Mouse (Mus musculus): ENCODE measurements around the gene Aqp12.
A peak's percentile ranks its signal among the peaks of the same experiment; 100 is the strongest.
"Not testable (repeated sequence)": the region's sequence is repeated elsewhere in the genome, so short reads cannot be mapped to it uniquely, and the experiment has no call there.

The Aqp12 gene

DNA sequence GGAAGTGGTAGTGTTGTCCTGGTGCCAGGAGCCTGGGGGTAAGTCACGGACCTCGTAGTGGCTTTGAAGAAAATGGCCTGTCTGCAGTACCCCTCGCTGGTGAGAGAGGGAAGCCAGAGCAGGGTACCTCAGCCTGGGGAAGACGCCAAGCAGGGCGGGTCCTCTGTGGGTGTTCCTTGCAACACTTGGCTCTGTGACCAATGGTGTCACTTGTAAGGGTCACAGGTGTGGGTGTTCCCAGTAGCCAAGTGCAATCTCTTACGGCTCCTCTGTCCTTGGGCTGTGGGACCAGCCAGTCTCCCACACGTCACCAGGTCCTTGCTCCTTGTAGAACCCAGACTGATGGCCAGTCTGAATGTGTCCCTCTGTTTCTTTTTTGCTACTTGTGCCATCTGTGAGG is at the start of gene Aqp12:
Aqp12 (plus strand) TSS at position 274 of the 400 bp plus-strand sequence.
- no peak for DNase-seq

DNA sequence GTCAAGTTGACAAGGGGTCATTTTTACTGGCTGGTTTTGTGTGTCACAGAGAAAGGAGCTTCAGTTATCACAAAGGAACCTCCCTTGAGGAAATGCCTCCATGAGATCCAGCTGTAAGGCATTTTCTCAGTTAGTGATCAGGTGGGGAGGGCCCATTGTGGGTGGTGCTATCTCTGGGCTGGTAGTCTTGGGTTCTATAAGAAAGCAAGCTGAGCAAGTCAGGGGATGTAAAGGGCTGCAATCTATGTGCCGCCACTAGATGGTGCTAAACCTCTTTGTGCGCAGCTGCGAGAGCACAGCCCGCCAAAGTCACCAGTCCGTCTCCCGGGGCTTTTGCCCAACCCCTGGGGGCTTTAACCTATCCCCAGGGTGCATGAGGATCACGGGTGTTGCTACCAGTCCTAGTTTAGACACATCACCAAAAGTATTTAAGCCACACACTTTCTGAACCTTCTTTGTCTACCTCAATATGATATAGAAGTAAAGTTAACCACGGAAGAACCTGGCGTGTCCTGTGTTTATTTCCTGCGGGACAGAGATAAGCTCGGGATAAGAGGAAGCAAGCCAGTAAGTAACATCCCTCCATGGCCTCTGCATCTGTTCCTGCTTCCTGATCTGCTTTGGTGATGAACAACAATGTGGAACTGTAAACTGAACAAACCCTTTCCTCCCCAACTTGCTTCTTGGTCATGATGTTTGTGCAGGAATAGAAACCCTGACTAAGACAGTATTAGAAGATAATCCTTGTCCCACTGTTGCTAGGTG is 49.4 kb upstream of the Aqp12 start:
- peak; percentile 73 for DNase-seq

DNA sequence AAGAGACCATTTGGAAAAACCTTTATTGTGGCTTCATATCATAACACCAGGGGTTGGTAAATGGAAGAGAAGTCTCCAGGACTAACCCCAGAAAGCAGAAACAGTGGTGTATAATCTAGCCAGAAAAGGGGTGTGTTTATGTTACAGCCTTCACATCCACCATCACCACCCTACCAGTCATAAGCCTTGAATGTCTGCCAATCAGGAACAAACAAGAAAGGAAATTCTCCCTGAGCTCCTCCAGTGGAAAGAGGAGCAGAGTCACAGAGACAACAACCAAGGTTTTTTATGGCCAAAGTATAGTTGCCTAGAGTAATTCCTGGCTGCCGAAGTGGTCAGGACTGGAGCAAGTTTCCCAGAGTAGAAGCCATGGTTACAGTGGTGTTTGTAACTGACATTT is 47.1 kb upstream of the Aqp12 start:
- no peak for DNase-seq

DNA sequence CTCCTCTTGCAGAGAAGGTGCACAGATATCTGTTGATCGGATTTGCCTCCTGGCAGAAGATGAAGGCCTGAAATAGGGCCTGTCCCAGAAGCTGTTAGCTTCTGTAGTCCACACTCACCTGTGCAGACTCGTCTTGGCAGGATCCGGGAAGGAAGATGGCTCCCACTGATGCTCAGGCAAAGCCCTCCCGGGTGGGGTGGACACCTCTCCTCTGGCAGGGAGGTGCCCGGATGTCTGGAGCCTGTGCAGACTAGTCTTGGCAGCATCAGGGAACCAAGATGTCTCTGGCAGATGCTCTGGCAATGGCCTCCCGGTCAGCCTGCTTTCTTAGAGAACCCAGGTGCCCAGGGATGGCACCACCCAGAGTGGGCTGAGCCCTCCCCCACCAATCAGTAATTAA is 35.3 kb upstream of the Aqp12 start:
- not testable (repeated sequence) for DNase-seq

DNA sequence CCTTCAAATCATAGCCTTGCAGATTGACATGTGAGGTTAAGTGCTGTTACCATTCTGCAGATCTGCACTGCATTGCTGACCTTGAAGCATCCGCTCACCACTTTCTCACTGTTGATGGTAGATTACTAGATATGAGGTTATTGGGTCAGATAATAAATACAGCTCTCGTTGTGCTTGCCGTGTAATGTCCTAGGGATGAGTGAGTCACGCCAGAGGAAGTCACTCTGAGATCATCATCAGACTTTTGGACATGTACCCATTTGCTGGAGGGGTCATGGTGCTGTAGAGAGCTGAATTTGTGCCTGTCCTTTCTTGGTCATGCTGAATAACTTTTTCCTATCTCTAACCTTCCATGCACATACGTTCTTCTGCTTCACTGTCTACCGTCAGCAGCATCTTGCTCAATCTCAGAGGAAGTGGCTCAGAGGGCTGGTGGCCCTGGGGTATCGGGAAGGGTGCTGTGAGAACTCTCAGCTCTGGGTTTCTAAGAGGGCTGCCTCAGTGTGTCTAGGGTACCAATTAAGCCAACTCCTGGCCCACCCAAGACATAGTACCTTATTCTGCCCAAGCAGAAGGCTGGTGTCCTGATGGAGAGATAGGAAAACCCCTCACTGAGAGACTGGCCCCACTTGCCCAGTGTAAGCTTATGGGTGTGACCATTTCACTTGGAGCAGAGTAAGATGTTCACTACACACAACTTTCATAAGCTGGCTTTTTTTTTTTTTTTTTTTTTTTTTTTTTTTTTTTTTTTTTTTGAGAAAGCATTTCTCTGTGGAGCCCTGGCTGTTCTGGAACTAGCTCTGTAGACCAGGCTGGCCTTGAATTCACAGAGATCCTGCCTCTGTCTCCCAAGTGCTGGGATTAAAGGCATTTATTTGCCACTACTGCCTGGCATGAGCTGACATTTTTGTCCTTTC is 34.0 kb upstream of the Aqp12 start:
- DNase-seq: no peak

DNA sequence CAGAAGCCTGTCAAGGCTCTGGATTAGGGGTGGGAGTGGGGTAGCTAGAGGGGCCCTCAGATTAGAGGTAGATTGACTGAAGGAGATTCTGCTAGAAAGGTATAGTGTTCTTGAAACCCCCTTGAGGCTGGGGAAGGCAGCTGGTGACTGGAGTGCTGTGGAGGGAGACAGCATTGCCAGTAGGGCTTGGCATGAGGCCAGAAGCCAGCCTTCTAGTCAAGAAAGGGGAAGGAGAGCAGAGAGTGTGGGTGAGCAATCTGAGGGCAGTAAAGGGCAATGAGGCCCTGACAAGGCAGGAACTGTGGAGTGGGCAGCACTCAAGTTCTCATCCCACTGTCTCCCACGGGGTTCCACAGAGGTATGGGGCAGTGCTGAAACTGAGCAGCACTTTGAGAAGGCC is 33.3 kb upstream of the Aqp12 start:
- no peak for DNase-seq

DNA sequence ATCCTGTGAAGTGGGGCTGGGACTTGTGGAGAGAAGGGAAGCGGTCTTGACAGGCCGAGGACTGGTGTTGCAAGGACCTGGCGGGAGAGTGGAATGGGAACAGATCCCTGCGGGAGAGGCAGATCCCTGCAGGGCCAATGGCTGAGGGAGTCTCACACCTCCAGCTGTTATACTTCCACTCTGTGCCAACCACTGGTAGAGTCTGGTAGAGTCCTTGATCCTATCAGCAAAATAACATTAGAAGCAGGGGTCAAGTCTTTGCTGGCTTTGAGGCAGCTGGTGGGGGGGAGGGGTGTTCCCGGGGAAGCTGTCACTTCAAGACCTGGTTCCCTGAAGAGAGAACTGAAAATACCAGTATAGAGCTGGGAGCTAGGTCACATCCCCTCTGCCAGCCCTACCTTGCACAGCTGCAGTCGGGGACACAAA is 30.0 kb upstream of the Aqp12 start:
- DNase-seq: no peak

DNA sequence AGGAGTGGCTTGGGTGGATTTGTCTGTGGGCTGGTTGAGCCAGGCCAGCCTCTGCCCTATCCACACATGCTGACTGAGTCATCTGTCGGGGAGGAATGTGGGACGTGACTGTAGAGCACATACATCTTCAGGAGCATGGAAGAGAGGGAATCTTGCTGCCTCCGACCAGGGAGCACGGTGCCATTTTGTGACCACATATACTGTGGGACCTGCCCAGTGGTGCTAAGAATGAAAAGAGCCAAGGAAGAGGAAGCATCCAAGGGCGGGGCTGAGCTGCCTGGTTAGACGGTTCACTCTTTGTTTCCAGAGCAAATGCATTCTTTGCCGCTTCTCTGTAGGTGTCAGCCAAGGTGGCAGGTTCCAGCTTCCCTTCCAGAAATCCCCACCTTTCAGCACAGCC is 27.5 kb upstream of the Aqp12 start:
- no peak for DNase-seq

DNA sequence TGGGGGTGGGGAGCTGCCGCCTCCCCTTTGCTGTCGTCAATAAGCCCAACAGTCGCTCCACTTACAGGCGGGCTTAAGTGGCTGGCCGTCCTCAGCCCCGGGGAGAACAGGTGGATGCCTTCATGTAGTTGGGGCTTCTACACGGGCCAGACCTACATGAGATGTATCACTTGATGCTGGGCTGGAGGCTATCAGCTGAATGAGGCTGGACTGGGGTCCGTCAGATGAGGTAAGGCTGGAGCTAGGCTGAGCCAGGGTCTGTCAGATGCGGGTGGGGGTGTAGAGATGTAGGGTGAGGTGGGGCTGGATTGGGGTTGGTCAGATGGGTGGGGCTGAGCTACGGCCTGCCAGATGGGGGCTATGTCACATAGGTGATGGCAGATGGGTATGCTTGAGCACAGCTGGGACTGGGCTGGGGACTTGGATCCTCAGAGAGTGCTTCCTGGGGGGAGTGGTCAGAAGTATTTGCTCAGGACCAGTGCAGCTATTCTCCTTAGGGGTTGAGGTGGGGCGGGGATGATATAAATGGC is 27.0 kb upstream of the Aqp12 start:
- no peak for DNase-seq

DNA sequence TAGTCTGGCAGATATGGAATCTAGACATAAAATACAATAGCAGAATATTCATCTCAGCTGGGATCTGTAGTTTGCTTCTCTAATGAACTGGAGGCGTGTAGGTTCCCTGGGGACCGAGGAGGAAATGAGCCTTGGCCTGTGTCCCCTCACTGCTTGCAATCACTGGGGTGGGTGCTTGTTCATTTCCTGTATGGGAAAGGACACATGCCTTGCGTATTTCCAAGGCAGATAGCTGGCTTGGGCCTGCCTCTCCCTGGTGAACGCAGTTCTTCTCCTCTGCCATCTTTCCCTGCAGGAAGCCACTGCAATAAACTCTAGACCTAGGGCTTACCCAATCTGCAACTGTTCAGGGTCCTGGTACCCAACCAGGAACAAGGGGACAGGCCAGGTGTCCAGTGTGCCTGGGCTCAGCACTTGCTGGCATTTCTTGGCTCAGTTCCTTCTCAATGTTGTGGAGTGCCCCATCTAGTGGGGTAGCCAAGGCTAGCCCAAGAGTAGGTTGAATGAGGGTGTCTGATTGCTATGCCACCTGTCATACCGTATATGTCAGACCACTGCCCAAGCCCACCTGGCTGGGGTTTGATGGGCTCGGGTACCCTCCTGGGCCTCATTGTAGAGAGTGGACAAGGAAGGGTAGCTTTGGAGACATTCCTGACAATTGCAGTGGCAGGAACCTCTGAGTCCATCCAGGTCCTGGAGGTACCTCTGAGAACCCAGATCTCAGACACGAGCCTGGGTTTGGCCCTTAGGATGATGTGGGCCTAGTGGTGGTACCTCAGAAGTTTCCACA is 24.9 kb upstream of the Aqp12 start:
- DNase-seq: no peak

DNA sequence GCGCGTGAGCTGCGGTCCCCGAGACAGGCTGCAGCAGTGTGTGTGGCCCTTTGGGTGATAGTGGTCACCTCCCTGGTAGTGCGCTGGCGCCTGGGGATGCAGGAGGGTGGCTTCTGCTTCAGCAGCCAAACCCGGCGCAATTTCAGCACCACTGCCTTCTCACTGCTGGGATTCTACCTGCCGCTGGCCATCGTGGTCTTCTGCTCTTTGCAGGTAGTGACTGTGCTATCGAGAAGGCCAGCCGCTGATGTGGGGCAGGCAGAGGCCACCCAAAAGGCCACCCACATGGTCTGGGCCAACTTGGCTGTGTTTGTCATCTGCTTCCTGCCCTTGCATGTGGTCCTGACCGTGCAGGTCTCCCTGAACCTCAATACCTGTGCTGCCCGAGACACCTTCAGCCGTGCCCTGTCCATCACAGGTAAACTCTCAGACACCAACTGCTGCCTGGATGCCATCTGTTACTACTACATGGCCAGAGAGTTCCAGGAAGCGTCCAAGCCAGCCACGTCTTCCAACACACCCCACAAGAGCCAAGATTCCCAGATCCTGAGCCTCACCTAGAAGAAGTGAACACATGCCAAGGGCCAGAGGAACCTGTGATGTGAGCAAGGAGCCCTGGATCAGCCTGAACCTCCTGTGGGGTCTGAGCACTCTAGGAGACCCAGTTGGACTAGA is 23.1 kb upstream of the Aqp12 start:
- no peak for DNase-seq

DNA sequence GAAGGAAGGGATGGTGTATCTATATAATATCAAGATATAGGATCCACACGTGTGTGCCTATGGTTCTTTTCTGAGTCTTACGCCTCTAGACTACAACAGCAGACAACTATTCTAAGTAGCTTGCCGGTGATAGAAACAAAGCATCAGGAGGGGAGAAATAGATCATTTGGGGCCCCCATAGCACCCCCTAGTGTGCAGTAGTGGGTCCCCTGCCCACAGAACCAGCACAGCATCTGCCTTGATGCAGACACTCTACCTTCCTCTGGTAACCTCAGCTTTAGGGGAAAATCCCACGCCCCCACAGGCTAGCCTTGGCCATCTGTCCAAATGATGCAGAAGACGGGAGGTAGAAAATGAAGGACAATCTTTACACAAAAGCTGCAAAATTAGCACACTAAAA is 21.1 kb upstream of the Aqp12 start:
- DNase-seq: no peak

DNA sequence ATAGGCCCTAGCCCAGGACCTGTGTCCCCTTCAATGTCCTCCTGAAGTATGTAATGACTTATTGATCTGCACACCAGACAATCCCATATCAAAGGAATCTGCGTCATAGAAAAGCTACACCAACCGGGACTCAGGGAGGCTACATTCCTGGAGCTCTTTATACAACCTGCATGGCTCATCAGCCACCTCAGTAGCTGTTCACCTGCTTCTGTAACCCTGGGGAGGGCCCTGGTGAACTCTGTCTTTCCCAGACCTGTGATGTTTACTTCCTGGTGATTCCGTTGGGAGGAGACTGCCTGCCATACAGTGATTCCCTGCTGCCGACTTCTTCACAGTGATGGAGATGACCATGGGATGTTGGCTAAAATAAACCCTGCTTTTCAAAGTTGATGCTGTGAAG is 17.2 kb upstream of the Aqp12 start:
- no peak for DNase-seq

DNA sequence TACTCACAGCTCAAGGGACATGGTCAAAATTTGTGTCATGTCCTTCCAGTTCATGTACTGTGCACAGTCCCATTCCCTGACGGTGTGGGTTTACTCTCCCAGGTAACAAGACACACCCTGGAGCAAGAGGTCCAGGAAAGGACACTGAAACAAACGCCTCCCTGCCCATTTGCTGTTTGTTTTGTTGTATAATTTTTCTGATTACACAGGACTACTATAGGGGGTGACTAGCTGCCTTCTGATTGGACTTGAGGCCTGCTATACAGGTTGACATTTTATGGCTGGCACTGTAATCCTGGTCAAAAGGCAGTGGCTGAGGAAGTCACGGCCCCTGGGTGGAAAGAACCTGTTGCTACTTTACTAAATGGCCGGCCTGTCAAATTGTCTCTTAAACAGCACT is 16.2 kb upstream of the Aqp12 start:
- DNase-seq: no peak

DNA sequence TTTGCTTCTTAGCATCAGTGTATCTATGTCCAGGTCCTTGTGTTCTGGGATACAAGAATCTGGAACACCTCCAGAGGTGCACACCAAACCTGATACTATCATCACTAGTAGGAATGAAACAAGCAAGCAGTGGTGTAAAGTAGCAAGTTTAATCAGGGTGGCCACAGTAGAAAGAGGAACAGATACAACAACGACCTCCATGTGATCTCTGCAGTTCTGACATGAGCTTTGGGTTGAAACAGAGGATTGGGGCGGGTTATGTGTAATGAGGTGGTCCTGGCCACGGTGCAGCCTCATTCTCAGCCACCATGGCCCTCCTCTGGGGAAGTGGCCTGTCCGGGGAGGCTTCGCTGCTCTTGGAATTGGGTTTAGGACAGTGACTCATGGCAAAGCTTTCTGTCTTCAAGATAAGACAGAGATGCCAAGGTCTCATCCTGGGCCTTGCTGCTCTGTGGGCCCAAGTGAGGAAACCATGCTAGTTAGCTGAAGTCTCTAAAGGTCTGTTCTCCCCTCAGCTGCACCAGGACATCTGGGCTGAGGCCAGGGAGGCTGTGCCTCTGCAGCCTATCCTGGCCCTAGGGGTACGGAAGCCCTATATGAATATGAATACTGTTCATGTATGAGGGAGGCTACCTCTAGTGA is 13.8 kb upstream of the Aqp12 start:
- DNase-seq: no peak

DNA sequence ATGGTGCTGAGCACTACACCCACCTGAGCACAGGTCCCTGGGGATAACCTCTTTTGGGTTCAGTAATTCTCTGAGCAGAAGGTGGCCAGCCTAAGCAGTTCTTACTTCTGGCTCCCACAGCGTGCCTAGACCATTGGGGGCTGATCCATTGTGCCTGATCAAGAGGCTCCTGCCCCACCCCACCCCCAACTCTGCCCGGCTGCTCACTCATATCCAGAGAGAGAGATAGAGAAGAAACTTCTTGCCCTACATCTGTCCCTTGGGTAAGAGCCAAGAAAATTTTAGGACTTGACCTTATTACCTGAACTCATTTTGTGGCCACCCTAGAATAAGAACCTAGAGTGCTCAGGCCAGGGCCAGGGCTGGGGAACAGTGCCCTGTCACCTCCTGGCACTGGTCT is 13.3 kb upstream of the Aqp12 start:
- no peak for DNase-seq

DNA sequence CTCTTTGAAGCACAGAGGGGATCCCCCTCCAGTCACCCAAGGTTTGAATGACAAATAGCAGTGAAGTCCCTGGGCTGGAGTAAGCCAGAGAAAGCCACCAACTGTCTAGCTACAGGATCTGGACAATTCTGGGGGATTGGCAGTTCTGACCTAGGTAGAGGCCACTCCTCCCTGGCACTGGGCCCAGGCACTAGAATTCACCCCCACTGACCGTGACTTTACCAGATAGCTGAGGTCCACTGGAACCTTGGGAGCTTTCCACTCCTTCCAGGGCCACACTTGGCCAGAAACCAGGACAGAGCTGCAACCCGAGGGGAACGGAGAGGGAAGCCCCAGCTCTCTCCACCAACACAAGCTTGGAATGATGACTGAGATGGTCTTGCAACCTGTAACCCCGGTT is 3.1 kb downstream of the Aqp12 start:
- no peak for DNase-seq

DNA sequence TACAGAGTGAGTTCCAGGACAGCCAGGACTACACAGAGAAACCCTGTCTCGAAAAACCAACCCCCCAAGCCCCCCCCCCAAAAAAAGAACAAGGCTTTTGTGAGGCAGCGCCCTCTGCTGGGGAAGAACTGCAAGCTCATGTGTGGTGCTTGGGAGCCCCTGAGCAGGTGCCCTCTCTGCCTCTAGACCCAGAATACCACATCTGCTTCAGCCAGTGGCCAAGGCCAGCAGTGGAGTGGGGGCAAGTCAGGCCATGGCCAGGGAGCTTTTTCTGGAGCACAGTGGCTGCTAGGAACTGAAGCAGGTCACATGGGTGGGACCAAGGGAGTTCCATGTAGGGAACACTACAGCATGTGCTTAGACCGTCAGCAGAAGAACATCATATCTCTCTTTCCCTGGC is 4.6 kb downstream of the Aqp12 start:
- DNase-seq: peak; percentile 15

DNA sequence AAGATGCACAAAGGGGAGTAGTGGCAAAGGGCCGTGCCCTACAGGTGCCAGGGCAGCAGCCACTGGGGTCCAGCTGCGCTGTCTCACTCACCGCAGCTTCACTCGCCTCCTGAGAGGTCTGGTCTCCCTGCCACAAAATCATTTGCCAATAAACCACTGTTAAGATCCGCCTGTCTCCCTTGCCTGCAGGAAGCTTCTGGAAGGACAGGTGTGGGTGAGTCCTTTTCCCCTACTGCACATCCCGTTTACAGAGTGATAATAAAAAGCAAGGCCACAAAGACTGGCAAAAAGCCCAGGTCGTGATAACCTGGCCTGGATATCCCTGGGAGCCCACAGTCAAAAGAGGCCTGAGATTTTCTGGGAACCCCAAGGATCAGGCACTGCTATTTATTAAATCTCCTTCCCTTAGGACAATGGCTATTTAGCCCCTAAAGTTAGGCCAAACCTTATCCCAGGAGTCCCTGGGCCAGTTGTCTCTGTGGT is 6.0 kb downstream of the Aqp12 start:
- no peak for DNase-seq

DNA sequence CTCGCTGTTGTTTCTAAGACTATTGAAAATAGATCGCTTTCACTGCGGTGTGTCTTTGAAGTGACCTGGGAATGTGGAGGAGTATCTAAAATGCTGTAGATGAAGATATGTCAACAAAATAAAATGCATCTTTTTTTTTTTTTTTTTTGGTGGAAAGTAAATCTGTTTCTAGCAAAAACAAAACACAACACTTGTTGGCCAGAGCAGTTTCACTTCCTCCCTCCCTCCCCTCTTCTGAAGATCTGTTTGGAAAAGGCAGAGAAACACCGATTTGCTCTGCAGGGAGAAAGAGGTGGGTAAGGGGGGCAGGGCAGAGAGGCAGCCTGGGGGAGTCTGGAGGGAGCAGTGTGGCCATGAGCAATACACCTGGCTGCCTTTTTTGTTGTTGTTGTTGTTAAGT is 7.2 kb downstream of the Aqp12 start:
- DNase-seq: no peak

DNA sequence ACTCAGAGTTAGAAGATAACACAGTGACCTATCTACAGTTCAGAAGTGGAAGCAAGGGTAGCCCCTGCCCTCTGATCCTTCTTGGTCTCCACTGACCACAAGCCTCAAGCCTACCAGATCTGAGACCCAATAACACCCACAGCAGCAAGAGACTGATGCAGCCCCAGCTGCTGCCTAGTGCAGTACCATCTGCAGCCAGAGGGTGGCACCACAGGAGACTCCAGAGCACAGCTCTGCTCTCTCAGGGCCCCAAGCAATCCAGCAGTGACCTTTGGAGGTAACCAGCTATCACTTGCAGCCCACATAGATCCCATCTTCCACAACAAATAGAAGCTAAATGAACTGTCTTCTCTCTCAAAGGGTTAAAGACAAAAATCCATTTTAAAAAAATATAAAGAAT is 8.3 kb downstream of the Aqp12 start:
- peak; percentile 70 for DNase-seq

DNA sequence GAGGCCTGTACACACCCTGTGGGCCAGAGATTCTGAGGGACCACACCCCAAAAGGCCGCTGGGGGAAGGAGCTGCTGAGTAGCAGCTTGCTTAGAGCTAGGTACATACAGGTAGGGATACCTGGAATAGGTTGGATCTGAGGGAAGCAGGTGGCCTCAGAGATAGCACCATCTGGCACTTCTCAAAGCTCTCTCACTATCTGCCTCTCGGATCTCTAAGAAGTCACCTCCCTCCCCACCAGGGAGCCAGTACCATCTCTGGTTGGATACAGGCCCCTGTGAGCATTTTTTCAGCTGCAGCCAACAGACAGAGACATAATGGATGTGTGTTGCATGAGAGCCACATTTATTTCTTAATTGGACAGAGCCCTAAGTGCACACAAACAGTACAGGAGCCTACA is 9.0 kb downstream of the Aqp12 start:
- DNase-seq: no peak

Data from thymus, postnatal 14 days (tissue).